Mouse (Mus musculus): ENCODE measurements at regions not wholly inside any gene's neighbourhood (a gene's known extent, or its start where the extent isn't known, plus 50 kb on each side); places are given as distances from the start of the nearest gene placed in this dataset.

DNA sequence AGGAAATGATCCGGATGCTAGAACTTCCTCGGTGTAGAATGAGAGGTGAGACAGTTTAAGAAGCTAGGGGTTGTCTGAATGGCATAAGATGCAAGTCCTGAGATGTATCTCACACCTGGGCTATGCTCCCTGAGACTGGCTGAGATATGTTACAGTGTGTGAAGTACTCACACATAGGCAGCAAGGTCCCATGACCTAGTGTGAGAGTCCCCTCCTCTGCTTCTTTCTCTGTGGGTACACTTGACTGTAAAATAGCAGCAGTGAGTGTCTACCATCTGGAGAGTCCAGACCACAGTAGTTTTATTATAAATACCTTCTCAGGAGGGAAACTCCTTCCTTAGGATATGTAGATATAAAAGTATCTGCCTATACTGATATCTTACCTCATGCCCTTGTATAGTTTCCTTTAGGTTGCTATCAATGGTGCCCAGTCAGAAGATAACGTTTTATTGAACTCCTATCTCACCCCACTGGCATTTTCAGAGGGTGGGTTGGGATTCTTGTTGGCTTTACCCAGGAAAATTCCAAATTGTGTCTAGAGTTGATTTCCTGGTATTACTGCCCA is 81.7 kb upstream of the Sox5 start:
- TF ChIP-seq CTCF (IDR thresholded peaks at IDR 0.05; ENCODE audit: low read depth) (no peak), EP300 (optimal IDR thresholded peaks at IDR 0.05) (no peak)

Data from stomach, postnatal 0 days (tissue).